Mouse (Mus musculus) frontal cortex, postnatal 36 days (tissue): ENCODE measurements at regions not wholly inside any gene's neighbourhood (a gene's known extent, or its start where the extent isn't known, plus 50 kb on each side); places are given as distances from the start of the nearest gene placed in this dataset.

ENCODE experiments used
- DNase-seq, 2 experiments: peaks; one replicate each; pipeline ENCODE4 v3.0.0; 2022; ENCODE audit warnings: low spot score in 2 of 2

DNA sequence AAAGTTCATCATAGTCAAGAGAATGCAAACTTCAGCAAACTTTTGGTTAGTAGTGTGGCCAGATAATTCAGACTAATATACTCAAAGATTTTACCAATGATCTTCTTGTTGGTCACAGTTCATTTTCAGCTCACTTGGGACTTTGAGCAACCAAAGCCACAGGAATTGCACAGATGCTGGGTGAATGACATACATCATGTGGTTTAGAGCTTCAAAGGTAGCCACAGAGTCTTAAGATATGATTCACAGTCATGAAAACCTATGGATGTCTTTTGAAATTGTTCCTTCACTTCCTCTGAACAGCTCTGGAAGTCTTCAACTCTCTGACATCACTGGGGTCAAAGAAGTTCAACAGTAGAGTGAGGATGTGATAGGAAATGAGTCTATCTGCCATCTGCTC lies 77.0 kb upstream of the Gm9747 start:
- DNase-seq = no peak

DNA sequence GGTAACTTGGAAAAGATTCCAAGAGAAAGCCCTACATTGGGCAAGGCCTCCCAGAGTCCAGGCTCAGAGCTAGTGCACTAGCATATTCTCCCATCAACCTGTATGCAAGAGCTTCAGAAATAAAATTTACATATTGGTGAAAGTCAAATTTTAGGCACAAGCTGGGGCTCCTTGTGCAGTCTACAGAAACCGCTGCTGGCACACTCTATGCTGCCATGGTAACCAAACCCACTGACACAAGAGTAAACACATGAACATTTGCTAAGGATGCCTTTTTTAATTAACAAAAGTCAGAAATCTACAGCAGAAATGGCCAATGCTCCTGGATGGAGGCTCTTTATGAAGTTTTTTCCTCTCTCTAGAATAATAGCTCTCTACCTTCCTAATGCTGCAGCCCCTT lies 75.9 kb upstream of the Gm9747 start:
- DNase-seq = peak; percentile 10 to 25

DNA sequence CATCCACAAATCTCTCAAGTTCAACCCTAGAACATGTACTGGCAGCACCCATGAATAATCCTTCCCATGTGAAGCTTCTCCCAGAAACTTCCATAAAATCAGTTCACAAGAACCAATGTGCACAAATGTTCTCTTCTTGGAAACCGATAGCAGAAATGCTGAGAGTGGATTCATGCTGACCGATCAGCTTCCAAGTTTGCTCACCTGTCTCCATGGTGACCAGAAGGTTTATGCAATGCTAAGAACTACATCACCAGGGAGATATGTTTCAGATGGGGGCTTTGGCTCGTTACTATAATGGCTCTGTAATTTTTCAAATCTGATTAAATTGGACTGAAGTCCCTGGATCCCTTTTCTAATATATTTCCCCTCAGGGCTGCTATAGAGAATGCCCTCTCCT lies 74.4 kb upstream of the Gm9747 start:
- DNase-seq = no peak

DNA sequence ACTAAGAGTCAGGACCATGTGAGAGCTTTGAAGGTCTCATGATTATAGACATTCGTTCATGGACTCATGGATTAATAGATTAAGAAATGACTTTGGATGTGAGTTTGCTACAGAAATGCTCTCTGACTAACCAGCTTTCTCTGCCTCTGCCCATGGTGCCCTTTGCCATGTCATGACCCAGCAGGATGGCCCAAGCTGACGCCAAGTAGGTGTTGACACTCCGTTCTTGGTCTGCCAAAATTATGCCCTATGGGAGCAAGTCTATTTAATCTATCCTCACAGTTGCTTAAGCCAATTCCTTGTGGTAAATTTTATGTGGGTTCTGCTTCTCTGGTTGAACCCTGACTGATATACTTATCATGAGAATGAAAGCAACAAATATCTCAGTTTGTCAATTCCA lies 73.7 kb upstream of the Gm9747 start:
- no peak for DNase-seq

DNA sequence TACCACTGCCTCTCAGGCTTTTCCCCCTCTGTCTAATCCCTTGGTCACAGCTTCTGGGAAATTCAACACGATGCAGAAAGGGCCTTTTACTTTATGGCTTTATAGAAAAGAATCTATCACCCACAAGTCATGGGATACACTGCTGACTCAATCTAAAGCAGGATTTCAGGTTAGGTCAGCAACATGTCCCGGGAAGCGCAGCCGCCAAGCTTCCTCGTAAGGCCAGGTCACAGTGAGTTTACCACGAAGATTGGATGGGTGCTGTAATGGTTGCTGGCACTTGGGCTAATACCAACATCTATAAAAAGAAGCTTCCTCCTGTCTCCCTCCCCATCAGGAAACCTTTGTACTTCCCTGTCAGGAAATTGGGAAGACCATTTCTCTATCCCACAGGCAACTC lies 70.0 kb upstream of the Gm9747 start:
- DNase-seq = no peak

DNA sequence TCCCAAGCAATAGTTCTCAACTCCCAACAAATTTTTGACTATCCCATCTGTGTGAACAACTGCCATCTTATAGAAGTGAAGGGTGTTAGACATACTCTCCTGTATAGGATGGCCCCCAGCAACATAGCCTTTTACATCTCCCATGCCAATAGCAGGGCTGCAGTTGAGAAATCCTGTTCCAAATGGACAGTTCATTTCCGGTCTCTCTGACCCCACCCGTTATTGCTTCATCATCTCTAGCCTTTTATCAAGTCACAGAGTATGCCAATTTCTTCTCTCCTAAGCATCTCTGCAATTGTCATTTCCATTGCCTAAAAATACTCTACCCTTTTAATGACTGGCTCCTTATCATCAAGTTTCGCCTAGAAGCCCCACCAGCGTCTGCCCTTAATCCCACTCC lies 64.8 kb upstream of the Gm9747 start:
- no peak for DNase-seq

DNA sequence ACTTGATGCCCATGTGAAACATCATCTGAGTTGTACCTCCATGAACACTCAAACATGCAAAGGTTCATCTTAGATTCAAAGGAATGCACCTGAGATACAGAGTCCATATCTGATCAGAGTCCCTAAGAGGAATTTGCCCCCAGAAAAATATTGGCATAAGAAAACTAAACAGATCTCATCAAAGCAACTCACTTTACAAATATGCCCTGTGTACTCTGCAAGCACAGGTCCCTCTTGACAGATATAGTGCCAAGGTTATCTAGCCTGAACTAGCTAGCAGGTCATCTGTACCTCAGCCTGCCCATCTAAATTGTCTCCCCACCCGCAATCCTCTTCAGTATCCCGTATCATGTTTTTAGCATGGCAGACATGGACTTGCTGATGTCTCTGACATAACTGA lies 64.0 kb upstream of the Gm9747 start:
- DNase-seq = no peak

DNA sequence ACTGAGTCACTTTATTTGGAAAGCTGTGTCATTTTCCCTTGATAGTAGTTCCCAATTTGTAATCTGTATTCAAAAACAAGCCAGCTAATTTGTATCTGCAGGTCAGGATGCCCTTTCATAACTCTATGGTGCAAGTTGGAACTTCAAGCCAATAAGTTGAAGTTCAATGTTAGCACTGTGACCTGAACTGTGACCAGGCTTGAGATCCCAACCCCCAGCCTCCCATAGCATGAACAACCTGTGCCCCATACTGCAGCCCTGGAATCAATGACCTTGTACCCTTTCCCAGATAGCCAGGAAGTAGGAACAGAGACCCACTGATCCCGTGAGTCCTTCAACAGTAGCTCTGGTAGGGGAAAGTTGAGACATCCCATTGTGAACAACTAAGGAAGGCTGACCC lies 52.5 kb upstream of the Gm9747 start:
- no peak for DNase-seq
